Mouse (Mus musculus): ENCODE data around the gene Eaf2.

Eaf2 gene

GRCm38 (mm10) chr16:36747767-36748166 lies 127.0 kb downstream of the Eaf2 start:
- no peak for DNase-seq

GRCm38 (mm10) chr16:36747068-36747467 lies 127.7 kb downstream of the Eaf2 start:
- no peak for DNase-seq

GRCm38 (mm10) chr16:36743580-36743979 lies 131.2 kb downstream of the Eaf2 start:
- no peak for DNase-seq
